Mouse (Mus musculus) urinary bladder, postnatal 4 days (tissue): Measurements from ENCODE around the gene Olfr784.
"Not testable (repeated sequence)": the region's sequence is repeated elsewhere in the genome, so short reads cannot be mapped to it uniquely, and the experiment has no call there.

Source experiments
- DNase-seq, 2 experiments: peaks; one replicate each; pipeline ENCODE4 v3.0.0; 2021 to 2022; ENCODE audit warnings: low spot score in 2 of 2

Olfr784 gene

DNA sequence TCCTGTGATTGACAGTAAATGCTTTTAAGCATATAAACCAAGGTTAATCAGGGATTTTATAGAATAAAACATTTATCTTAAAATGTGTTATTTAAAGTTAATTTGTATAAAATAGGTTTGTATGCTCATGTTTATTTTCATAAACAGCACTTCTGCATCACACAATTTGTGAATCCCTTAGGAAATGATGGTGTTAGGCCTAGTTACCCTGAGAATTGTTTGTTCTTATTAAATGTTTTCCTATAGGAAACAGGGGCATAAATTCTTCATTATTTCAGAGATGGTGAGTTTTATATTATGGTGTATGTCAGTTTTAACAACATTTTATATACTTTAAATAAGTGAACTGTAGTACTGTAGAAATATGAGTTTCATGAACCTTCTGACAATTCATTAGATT is at the start of gene Olfr784:
Gene Olfr784 (plus strand): TSS at position 301 of the 400 bp plus-strand sequence.
- DNase-seq, result no peak

DNA sequence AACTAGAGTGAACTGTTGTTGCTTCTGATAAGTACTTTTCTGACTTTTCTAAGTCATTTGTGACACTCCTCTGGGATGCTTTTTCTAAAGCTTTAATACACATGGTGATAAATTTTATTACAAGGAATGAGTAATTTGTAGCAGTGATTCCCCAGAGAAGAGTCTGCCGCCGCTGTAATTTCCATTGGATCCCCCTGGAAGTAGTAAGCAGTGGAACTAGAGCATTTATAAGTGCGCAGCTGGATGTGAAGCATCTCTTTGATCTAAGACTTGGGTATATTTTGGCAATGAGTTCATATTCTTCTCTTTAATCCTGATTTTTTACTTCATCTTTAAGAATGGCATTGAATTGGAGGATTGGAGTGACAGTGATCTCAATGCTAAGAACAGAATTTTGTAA is 35.3 kb upstream of the Olfr784 start, which contains the start of gene Olfr782:
Gene Olfr782 (plus strand): TSS at position 301 of the 400 bp plus-strand sequence.
- DNase-seq, result no peak

DNA sequence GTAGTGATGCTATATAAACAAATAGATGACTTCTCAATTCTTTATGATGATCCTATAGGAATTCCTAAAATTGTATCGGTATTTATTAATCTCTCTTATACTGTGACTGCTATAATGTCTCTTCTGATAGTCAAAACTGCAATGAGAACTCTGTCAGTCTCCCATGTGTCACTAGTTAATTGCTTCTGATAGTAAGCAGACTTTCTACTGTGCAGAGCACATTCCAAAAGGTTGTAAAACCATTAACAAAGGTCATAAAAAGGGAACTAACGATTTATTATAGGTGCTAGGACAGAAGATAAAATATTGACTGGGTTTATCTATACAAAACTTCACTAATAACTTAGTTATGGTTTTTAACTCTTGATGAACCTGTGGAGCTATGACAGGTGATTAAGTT is 31.4 kb upstream of the Olfr784 start:
- DNase-seq, result not testable (repeated sequence)

DNA sequence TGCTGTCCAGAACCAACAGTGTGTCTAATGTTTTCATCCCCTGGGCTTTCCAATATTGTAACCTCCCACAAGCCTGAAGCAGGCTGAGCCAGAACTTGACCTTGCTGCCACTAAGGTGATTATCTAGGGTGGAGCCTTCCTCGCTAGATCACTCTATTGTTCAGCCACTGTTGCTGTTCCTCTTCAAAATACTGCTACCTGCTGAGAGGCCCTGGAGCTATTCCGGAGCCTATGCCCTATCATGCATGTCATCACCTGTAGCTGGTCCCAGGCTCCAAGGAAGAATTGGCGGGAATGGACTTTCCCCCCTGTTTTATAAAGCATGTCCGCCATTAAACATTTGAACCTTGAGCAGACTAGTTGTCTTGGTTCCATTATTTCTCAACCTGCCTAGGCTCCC is 27.4 kb upstream of the Olfr784 start:
- DNase-seq, result not testable (repeated sequence)

DNA sequence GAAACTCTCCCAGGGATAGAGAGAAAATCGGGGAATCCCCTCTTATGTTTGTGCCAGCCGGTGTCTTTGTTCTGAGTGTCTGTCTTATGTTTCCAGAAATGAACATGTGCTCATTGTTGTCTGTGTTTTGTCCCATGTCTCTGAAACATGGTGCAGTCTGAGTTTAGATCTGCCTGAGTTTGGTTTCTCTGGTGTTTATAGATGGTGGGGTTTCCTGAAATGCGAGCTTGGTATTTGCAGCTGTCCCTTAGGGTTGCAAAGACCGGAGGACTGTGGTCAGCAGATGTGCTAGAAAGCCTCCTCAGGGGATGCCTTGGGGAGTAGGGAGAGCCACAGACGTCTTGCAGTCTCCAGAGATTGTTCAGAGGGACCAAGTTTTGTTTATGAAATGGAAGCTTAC is 26.6 kb upstream of the Olfr784 start:
- no peak for DNase-seq

DNA sequence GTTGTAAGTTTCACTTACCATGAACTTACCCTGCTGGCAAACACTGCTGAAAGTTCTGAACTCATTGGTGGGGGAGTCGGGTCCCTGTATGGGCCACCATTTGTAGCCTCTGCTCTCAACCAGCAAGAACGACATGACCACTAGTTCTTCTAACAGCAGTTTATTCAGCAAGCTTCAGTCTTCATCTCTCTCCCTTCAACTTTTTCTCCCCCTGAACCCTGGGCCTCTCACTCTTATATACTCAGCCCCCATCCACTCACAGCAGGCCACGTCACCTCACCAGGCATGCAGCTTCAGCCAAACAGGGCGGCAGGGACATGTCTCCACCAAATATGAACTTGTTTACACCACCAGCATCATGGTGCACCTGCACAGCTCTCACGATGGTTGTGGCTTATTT is 9.8 kb upstream of the Olfr784 start:
- not testable (repeated sequence) for DNase-seq

DNA sequence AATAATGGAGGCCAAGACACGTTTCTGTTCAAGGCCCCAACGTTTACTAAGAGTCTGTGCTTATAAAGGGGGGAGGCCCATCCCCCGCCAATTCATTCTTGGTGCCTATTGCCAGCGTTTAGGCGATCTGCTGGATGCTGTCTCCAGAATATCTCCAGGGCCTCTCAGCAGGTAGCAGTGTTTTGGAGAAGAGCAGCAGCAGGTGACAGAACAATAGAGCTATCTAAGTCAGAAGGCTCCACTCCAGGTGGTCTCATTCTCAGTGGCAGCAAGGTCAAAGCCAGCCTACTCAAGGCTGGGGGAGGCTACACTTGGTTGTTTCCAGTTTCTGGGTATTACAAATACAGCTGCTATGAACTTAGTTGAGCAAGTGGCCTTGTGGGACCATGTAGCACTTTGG is 17.0 kb downstream of the Olfr784 start:
- no peak for DNase-seq

DNA sequence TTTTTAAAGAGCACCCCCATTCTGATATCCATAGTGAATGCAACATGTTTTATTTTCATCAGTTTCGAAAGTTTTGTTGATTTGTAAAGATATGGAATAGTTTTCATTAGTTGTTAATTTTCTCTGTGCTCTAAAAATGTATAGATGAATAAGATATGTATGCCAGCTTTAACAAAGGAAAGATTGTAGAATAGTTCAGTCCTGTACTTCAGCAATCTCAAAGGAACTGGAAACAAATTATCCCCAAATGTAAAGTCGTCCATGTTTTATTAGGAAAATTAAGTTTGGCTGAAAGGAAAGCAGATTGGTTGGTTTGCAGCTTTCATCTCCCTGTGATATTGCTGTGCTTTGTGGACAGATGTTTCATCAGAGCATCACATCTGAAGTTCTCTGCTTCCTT is 21.2 kb downstream of the Olfr784 start, which contains the start of gene Olfr785:
Gene Olfr785 (plus strand): TSS at position 301 of the 400 bp plus-strand sequence.
- DNase-seq, result no peak

DNA sequence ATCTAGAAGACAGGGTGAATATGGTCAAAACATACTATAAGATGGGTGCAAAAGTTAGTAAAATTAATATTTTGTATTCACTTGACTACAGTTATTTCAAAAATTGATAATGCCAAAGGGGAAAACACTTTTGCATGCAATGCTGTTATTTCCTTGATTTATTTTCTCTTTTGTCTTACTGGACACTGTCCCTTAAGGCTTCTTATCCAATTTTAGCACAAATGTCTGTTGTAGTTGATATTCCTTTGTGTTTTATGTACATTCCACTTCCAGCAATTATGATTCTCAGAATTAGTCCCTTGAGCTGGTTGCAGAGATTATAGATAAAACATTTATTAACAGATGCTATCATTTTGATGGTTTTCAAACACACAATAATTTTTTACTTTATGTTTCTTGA is 43.1 kb downstream of the Olfr784 start, which contains the start of gene Olfr786:
Gene Olfr786 (plus strand): TSS at position 301 of the 400 bp plus-strand sequence.
- DNase-seq, result no peak
